Mouse (Mus musculus): ENCODE results near the gene Gmcl1.

The Gmcl1 gene

GRCm38 (mm10) chr6:86658501-86658900 is 74.7 kb downstream of the Gmcl1 start:
- no peak for DNase-seq

GRCm38 (mm10) chr6:86654270-86654916 is 78.8 kb downstream of the Gmcl1 start:
- peak; percentile 27 for DNase-seq

- DNase-seq: no peak
These were observed 80.2 kb downstream of the Gmcl1 start for GRCm38 (mm10) chr6:86653026-86653425.

GRCm38 (mm10) chr6:86646143-86646542 is 87.0 kb downstream of the Gmcl1 start:
- DNase-seq: no peak

GRCm38 (mm10) chr6:86645551-86645950 is 87.6 kb downstream of the Gmcl1 start:
- no peak for DNase-seq

- no peak for DNase-seq
These were observed 88.3 kb downstream of the Gmcl1 start for GRCm38 (mm10) chr6:86644775-86645400.

Data from kidney, postnatal 10 days (tissue).